Mouse (Mus musculus): ENCODE data around the gene Rpl9.

The Rpl9 gene

DNA sequence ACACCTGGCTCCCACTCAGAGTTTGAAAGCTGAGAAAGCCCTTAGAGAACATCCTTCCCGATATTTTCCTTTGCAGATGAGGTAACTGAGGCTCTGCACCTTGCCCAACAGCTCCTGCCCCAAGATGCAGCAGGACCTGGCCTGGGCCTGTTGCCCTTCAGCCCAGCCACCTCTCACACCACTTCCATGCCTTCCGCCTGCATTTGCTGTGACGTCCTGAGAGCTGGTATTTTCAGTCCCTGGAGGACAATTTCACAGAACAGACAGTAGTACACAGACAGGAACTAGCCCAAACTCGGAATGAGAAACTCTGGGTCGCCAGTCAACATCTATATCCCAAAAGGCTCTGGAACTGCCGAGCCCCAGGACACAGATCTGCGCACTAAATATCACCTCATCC, 16.5 kb downstream of the Rpl9 start:
- no peak for DNase-seq (ENCODE audit: low spot score)

DNA sequence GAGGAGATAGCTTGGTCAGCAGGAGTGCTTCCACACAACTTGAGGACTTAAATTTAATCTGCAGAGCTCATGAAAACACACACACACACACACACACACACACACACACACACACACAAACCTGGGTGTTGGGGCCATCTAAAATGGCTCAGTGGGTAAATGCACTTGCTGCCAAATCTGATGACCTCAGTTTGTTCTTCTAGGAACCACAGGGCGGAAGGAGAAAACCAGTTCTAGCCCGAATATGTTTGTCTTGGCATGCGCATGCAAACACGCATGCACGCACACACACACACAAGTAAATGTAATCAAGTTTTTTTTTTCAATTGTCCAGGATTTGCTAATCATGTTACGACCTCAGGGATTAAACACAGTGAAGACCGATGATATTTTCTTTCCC, 19.7 kb downstream of the Rpl9 start:
- DNase-seq (ENCODE audit: low spot score): no peak

DNA sequence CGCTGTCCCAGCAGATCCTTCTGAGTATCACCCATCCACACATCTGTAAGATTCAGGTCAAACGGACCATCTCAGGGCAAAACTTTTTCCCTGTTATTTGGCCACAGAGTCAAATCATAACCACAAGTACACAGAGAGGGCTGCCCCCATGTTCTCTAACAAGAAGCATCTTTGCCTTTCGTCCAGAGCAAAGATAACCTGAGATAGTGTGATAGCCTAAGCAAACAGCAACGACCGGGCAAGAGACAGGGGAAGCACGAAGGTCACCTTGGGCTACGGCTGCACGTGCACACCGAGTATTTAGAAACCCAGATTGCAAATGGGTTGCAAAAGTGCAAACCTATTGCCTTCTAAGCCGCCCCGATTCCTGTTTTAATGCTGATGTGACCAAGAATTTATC, 23.4 kb downstream of the Rpl9 start:
- no peak for DNase-seq (ENCODE audit: low spot score)

DNA sequence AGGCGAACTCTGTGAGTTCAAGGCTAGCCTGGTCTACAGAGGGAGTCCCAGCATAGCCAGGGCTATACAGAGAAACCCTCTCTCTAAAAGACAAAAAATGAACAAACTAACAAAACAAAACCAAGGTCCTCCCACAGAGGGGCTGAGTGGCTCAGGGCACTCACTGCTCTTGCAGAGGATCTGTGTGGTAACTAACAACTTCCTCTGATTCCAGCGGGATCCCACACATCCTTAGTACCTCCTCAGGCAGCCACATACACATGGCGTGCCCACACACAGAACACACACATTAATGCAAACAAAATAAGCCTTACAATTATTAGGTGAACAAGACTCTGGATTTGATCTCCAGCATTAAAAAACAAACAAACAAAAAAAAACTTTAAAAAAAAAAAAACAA, 33.5 kb downstream of the Rpl9 start:
- DNase-seq (ENCODE audit: low spot score): no peak

DNA sequence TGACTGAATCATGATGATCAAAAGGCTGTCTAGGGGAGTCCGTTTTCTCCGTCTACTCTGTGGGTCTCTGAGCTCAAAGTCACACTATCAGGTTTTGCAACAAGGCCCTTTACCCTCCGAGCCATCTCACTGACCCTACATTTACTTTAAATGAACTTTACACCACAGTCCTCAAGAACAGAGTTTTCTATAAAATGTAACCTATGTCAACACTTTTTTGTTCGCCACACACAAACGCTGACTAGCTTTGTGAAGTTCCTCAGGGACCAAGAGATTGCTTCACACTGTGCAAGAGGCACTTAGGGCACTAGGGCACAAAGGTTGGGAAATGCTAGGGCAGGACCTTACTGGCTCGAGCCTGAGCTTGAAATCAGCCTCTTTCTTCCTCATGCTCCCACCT, 34.4 kb downstream of the Rpl9 start:
- no peak for DNase-seq (ENCODE audit: low spot score)

DNA sequence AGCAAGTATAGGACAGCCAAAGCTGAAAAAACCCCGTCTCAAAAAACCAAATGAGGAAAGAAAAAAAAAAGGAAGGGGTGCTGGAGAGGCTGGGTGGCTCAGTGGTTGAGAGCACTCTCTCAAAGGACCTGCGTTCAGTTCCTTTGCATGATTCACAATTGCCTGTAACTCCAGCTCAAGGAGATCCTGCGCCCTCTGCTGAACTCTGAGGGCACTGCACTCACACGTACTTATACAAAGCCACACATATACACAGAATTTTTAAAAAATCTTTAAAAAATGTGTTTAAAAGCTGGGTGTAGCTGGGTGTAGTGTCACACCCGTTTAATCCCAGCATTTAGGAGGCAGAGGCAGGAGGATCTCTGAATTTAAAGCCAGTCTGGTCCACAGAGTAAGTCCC, 36.3 kb downstream of the Rpl9 start:
- DNase-seq (ENCODE audit: low spot score): no peak

DNA sequence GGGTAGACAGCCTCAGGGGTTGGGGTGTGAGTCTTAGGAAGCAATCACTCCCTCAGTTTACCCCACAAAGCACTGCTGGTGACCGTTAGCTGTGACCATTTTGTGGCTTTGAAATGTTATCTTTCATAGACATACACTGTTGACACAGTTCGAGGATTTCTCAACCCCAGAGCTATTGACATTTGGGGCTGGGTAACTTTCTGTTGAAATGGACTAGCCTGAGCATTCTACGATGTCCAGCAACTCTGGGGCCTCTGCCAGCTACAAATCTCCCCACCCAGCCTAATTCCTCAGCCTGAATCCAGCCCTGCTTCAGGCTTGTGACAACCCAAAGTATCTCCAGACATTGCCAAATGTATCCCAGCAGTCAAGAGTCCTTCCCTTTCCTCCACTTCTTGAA, 37.1 kb downstream of the Rpl9 start:
- DNase-seq (ENCODE audit: low spot score): no peak

DNA sequence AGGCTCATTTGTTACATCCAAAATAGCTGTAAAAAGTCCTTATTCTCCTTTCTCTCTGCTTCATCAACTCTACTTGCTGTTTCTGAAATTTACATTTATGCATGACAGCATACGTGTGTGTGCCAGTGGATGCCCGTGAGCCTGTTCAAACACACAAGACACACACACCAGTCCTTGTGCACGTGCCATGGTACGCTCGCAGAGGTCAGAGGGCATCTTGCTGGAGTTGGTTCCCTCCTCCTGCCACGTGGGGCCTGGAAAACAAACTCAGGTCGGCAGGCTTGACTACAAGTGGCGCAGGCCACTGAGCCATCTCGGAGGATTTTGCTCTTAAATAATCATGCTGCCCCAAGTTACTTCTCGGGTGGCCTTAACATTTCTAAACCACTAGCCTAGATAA, 40.7 kb downstream of the Rpl9 start:
- no peak for DNase-seq (ENCODE audit: low spot score)

DNA sequence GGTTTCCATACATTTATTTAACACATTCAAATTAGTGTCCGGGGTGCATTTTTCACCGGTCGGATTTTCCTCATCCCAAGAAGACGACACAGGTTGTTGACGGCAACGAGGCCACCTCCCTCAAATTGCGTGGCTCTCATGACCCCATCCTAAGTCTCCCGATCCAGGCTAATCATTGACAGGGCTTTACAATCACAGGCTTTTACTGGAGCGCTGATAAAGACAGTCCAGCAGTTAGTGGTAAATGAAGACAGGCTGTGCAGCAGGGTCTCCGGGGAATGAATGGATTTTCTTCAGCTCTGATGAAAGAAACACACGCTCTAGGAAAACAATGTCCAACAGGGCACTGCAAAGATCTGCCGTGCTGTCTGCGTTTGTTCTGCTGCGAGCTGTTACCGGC, 43.1 kb downstream of the Rpl9 start, which contains the start of gene Klb:
TSS of gene Klb (plus strand) at position 147 of the 400 bp plus-strand sequence.
- no peak for DNase-seq (ENCODE audit: low spot score)

DNA sequence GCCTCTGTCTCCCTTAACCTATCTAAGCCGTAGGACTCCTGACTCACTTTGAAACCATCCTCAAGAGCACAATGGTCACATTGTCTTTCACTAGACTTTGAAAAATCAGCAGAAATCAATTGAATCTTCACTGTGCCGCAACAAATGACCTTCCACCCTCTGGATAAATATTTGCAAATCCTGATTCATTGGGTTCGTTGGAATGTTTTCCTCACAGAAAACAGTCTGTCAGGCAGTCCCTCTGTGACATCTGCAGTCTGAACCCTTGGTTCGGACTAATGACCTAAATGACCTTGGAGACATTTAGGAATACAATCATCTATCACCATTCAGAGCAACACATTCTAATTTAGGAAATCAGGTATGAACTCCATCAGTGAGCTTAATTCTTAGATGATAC, 51.1 kb downstream of the Rpl9 start:
- no peak for DNase-seq (ENCODE audit: low spot score)

DNA sequence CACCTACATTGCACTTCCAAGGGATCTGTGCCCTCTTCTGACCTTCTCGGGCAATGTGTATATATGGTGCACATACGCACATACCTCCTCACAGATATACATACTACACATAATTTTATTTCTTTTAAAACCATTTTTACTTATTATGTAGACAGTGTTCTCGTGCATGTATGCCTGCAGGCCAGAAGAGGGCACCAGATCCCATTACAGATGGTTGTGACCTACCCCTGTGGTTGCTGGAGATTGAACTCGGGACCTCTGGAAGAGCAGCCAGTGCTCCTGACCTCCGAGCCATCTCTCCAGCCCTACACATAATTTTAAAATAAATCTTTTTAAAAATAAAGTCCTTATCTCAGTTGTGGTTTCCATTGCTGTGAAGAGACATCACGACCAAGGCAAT, 52.9 kb downstream of the Rpl9 start:
- no peak for DNase-seq (ENCODE audit: low spot score)
